ENCODE assay signal across 10 mouse cellular contexts in the genomic region with DNA sequence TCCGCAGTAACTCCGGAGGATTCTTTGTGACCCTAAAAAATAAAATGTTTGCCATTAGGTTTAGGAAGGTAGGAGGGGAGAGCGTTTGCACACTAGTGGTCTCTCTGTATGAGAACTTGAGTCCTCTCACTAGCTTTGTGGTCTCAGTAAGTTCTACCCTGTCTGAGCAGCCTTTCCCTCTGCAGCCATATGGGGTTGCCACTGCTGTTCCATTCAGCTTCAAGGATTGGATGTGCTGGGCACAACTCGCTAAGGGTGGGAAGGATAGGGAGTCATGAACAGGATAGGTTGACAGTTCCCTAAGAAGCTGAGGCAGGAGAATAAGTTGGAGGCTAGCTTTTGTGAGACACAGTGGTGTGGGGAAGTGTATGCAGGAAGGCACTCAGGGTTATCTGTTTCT. TPM values are rescaled to one million over a fixed set of nuclear protein-coding genes. Genes with fewer than 3 reads are reported as not detected.
DNase-seq lines count a peak whose midpoint lies in the region; ATAC-seq and TF ChIP-seq lines count a peak whose summit lies in the region.
"Had no signal": no experiment of that assay in that cellular context is flagged by ENCODE, and none has a peak within 500 bp of the region (broad histone marks: within the 10 kb centered on the region; RNA-seq: fewer than 3 reads in every experiment).

No protein-coding gene starts in this region.

- H3K9me3 ChIP-seq in heart, postnatal 0 days (replicated peaks; ENCODE audit: control insufficient read depth, low read length), result no peaks in the 10 kb centered on the region
- 0 out of 2 replicates have a peak, but pooled peaks cover 4% of the 10 kb centered on the region for H3K9me3 ChIP-seq in embryonic facial prominence, embryonic 12.5 days
- no peaks in the 10 kb centered on the region for H3K9me3 ChIP-seq in intestine, embryonic 15.5 days
- peaks cover 4% of the 10 kb centered on the region; the same call in 1 of the 2 replicates for H3K9me3 ChIP-seq in neural tube, embryonic 12.5 days

- no peak for DNase-seq in heart, postnatal 0 days (ENCODE audit: low spot score)
- no peak for DNase-seq in heart, postnatal 25 days (ENCODE audit: low spot score)
- no peak for DNase-seq in adrenal gland, adult 8-10 months

- no peak for ATAC-seq in heart, postnatal 0 days (ENCODE audit: insufficient read depth, low read depth)
- ATAC-seq in embryonic facial prominence, embryonic 12.5 days (ENCODE audit: insufficient number of reproducible peaks, insufficient read depth, low FRiP score, low TSS enrichment), result no peak
- no peak for ATAC-seq in intestine, embryonic 15.5 days
- ATAC-seq in neural tube, embryonic 12.5 days (ENCODE audit: low FRiP score, low read depth), result no peak
- no peak for ATAC-seq in megakaryocyte-erythroid progenitor cell, adult 5-6 weeks (replicated peaks; ENCODE audit: low FRiP score, low TSS enrichment, poor library complexity, severe bottlenecking)
- ATAC-seq in monocyte, adult 5-6 weeks (replicated peaks; ENCODE audit: insufficient number of reproducible peaks, low FRiP score, low TSS enrichment, poor library complexity, severe bottlenecking), result no peak
- ATAC-seq: CD4-positive, CD25-positive, alpha-beta regulatory T cell, adult 4 months had no signal

- H3K27ac ChIP-seq in heart, postnatal 0 days (ENCODE audit: low read depth), result no peak overlapping the region
- H3K27ac ChIP-seq in embryonic facial prominence, embryonic 12.5 days, result no peak overlapping the region
- H3K27ac ChIP-seq in intestine, embryonic 15.5 days, result no peak overlapping the region
- H3K27ac ChIP-seq in neural tube, embryonic 12.5 days, result no peak overlapping the region

- peak overlapping the region; percentile 81; the same call in 1 of the 2 replicates for H3K4me2 ChIP-seq in heart, postnatal 0 days (ENCODE audit: low read depth, low read length)
- peak overlapping the region; percentile 99 for H3K4me2 ChIP-seq in embryonic facial prominence, embryonic 12.5 days (replicated peaks)
- peak overlapping the region; percentile 97 for H3K4me2 ChIP-seq in intestine, embryonic 15.5 days (replicated peaks)
- peak overlapping the region; percentile 78 for H3K4me2 ChIP-seq in neural tube, embryonic 12.5 days (replicated peaks)

- 2% methylated on average over 4 of the region's 4 CpGs for WGBS in heart, postnatal 0 days
- WGBS in embryonic facial prominence, embryonic 12.5 days, result 0% methylated on average over 4 of the region's 4 CpGs
- 0% methylated on average over 4 of the region's 4 CpGs for WGBS in intestine, embryonic 15.5 days
- 0% methylated on average over 4 of the region's 4 CpGs for WGBS in neural tube, embryonic 12.5 days

- peak overlapping the region; percentile 51 for H3K4me3 ChIP-seq in heart, postnatal 0 days (ENCODE audit: low read depth, low read length)
- peak overlapping the region; percentile 67 for H3K4me3 ChIP-seq in embryonic facial prominence, embryonic 12.5 days
- H3K4me3 ChIP-seq in intestine, embryonic 15.5 days (replicated peaks), result peak overlapping the region; percentile 54; the same call in 1 of the 2 replicates
- peak overlapping the region; percentile 63 for H3K4me3 ChIP-seq in neural tube, embryonic 12.5 days

- intact Hi-C loops in heart, postnatal 25 days (cut with DNase I), result no loop called here

- H3K9ac ChIP-seq in heart, postnatal 0 days (replicated peaks; ENCODE audit: low read depth, low read length), result no peak overlapping the region
- no peak overlapping the region for H3K9ac ChIP-seq in embryonic facial prominence, embryonic 12.5 days
- H3K9ac ChIP-seq in intestine, embryonic 15.5 days, result no peak overlapping the region; the same call in 1 of the 2 replicates
- peak overlapping the region; percentile 36; the same call in 1 of the 2 replicates for H3K9ac ChIP-seq in neural tube, embryonic 12.5 days

- H3K4me1 ChIP-seq in heart, postnatal 0 days (ENCODE audit: control insufficient read depth, insufficient read depth), result peaks cover 7% of the 10 kb centered on the region; the same call in 1 of the 2 replicates
- peaks cover 15% of the 10 kb centered on the region for H3K4me1 ChIP-seq in embryonic facial prominence, embryonic 12.5 days
- H3K4me1 ChIP-seq in intestine, embryonic 15.5 days (replicated peaks), result peaks cover 17% of the 10 kb centered on the region
- peaks cover 32% of the 10 kb centered on the region for H3K4me1 ChIP-seq in neural tube, embryonic 12.5 days

- peaks cover 89% of the 10 kb centered on the region for H3K27me3 ChIP-seq in heart, postnatal 0 days (ENCODE audit: control insufficient read depth, insufficient read depth, low read length)
- peaks cover 84% of the 10 kb centered on the region for H3K27me3 ChIP-seq in embryonic facial prominence, embryonic 12.5 days
- peaks cover 73% of the 10 kb centered on the region for H3K27me3 ChIP-seq in intestine, embryonic 15.5 days (replicated peaks)
- H3K27me3 ChIP-seq in neural tube, embryonic 12.5 days (replicated peaks), result peaks cover 31% of the 10 kb centered on the region

- no peak for TF ChIP-seq CTCF in heart, postnatal 0 days (IDR thresholded peaks at IDR 0.05; ENCODE audit: low read depth)

- TF ChIP-seq EP300 in heart, postnatal 0 days (IDR thresholded peaks at IDR 0.05; ENCODE audit: low read depth), result no peak

- H3K36me3 ChIP-seq in heart, postnatal 0 days (replicated peaks; ENCODE audit: control insufficient read depth, insufficient read depth, low read length), result no peaks in the 10 kb centered on the region
- H3K36me3 ChIP-seq in embryonic facial prominence, embryonic 12.5 days, result no peaks in the 10 kb centered on the region
- H3K36me3 ChIP-seq in intestine, embryonic 15.5 days, result no peaks in the 10 kb centered on the region
- no peaks in the 10 kb centered on the region for H3K36me3 ChIP-seq in neural tube, embryonic 12.5 days

RNA-seq across cellular contexts. Expression of a gene that starts 0.7 kb away (rescaled TPM):
- total RNA-seq in heart, postnatal 0 days (2014; rRNA removed; ENCODE audit: low replicate concordance), result not detected in 2 replicates
- not detected in 2 replicates for polyA plus RNA-seq in heart, postnatal 0 days (2015; fragmentation: Nextera tagmentation; extraction: Ambion mirVana)
- total RNA-seq in heart, postnatal 25 days (2021), result not detected
- polyA plus RNA-seq in embryonic facial prominence, embryonic 12.5 days (2016; fragmentation: Nextera tagmentation; extraction: Ambion mirVana), result 5.7 and 6.2 TPM in 2 replicates
- polyA plus RNA-seq in intestine, embryonic 15.5 days (2015; fragmentation: Nextera tagmentation; extraction: Ambion mirVana), result 7.4 and 10.3 TPM in 2 replicates
- polyA plus RNA-seq in neural tube, embryonic 12.5 days (2016; fragmentation: Nextera tagmentation; extraction: Ambion mirVana), result 53.7 and 66.1 TPM in 2 replicates
- not detected in 2 replicates for total RNA-seq in megakaryocyte-erythroid progenitor cell, adult 5-6 weeks (2014; fragmentation: Nextera tagmentation)
- total RNA-seq in megakaryocyte-erythroid progenitor cell, adult 5-6 weeks (2017), result not detected in 2 replicates
- total RNA-seq in adrenal gland, adult 8-10 months (2022), result 1 to 10 TPM; 1.1 to 2.8 (median 2.0) TPM
- total RNA-seq in monocyte, adult 5-6 weeks (2017), result not detected in 3 replicates
- polyA plus RNA-seq: CD4-positive, CD25-positive, alpha-beta regulatory T cell, adult 4 months had no signal

RNA-seq across cellular contexts. Expression of a gene that starts 27.4 kb away (rescaled TPM):
- not detected in 2 replicates for total RNA-seq in heart, postnatal 0 days (2014; rRNA removed; ENCODE audit: low replicate concordance)
- not detected in 2 replicates for polyA plus RNA-seq in heart, postnatal 0 days (2015; fragmentation: Nextera tagmentation; extraction: Ambion mirVana)
- total RNA-seq in heart, postnatal 25 days (2021), result 1 to 10 TPM; 1.5 to 1.8 TPM
- polyA plus RNA-seq in embryonic facial prominence, embryonic 12.5 days (2016; fragmentation: Nextera tagmentation; extraction: Ambion mirVana), result not detected in 2 replicates
- polyA plus RNA-seq in intestine, embryonic 15.5 days (2015; fragmentation: Nextera tagmentation; extraction: Ambion mirVana), result 2.3 and 2.8 TPM in 2 replicates
- polyA plus RNA-seq in neural tube, embryonic 12.5 days (2016; fragmentation: Nextera tagmentation; extraction: Ambion mirVana), result 0.11 TPM in 1 of 2 replicates, not detected in the other
- not detected in 2 replicates for total RNA-seq in megakaryocyte-erythroid progenitor cell, adult 5-6 weeks (2014; fragmentation: Nextera tagmentation)
- not detected in 2 replicates for total RNA-seq in megakaryocyte-erythroid progenitor cell, adult 5-6 weeks (2017)
- total RNA-seq in adrenal gland, adult 8-10 months (2022), result under 1 TPM in 2 of 4 experiments, not detected in 2; 0.52 to 0.86 TPM
- not detected in 3 replicates for total RNA-seq in monocyte, adult 5-6 weeks (2017)
- total RNA-seq: layer of hippocampus, adult 8-10 months had no signal
- polyA plus RNA-seq: CD4-positive, CD25-positive, alpha-beta regulatory T cell, adult 4 months had no signal
